In genomic region chr5:45105236-45105816, GRCm38 (mm10) we compare ENCODE assay signal across 17 mouse cellular contexts.
DNase-seq lines count a peak whose midpoint lies in the region; ATAC-seq and TF ChIP-seq lines count a peak whose summit lies in the region.
"Had no signal": no experiment of that assay in that cellular context is flagged by ENCODE, and none has a peak within 500 bp of the region (broad histone marks: within the 10 kb centered on the region; RNA-seq: fewer than 3 reads in every experiment).

No protein-coding gene starts in this region.

- no peaks in the 10 kb centered on the region for H3K36me3 ChIP-seq in forebrain, embryonic 13.5 days (ENCODE audit: poor library complexity, severe bottlenecking)
- H3K36me3 ChIP-seq in forebrain, embryonic 10.5 days (replicated peaks) = no peaks in the 10 kb centered on the region
- H3K36me3 ChIP-seq in midbrain, embryonic 15.5 days (replicated peaks) = no peaks in the 10 kb centered on the region
- H3K36me3 ChIP-seq in midbrain, embryonic 13.5 days = no peaks in the 10 kb centered on the region
- H3K36me3 ChIP-seq in forebrain, embryonic 15.5 days = no peaks in the 10 kb centered on the region
- no peaks in the 10 kb centered on the region for H3K36me3 ChIP-seq in neural tube, embryonic 14.5 days (ENCODE audit: control insufficient read depth, insufficient read depth, low read length)
- H3K36me3 ChIP-seq in intestine, postnatal 0 days (ENCODE audit: control insufficient read depth, insufficient read depth) = no peaks in the 10 kb centered on the region
- H3K36me3 ChIP-seq: G1E had no signal

- H3K9ac ChIP-seq in forebrain, embryonic 13.5 days = no peak overlapping the region
- H3K9ac ChIP-seq in midbrain, embryonic 15.5 days = peak overlapping the region; percentile 12; the same call in 1 of the 2 replicates
- no peak overlapping the region for H3K9ac ChIP-seq in midbrain, embryonic 13.5 days (replicated peaks)
- no peak overlapping the region for H3K9ac ChIP-seq in forebrain, embryonic 15.5 days (replicated peaks)
- no peak overlapping the region for H3K9ac ChIP-seq in neural tube, embryonic 14.5 days (replicated peaks; ENCODE audit: low read depth, low read length)
- no peak overlapping the region for H3K9ac ChIP-seq in intestine, postnatal 0 days (ENCODE audit: low read depth, low read length)
- H3K9ac ChIP-seq: liver, postnatal 0 days had no signal

- H3K4me2 ChIP-seq in forebrain, embryonic 13.5 days = no peak overlapping the region
- no peak overlapping the region for H3K4me2 ChIP-seq in midbrain, embryonic 15.5 days
- no peak overlapping the region for H3K4me2 ChIP-seq in midbrain, embryonic 13.5 days (replicated peaks)
- H3K4me2 ChIP-seq in forebrain, embryonic 15.5 days (replicated peaks) = no peak overlapping the region
- H3K4me2 ChIP-seq in neural tube, embryonic 14.5 days (ENCODE audit: low read depth, low read length) = no peak overlapping the region
- no peak overlapping the region for H3K4me2 ChIP-seq in intestine, postnatal 0 days (replicated peaks; ENCODE audit: low read depth)

- H3K27me3 ChIP-seq in forebrain, embryonic 13.5 days = no peaks in the 10 kb centered on the region
- H3K27me3 ChIP-seq in forebrain, embryonic 10.5 days (ENCODE audit: poor library complexity, severe bottlenecking) = no peaks in the 10 kb centered on the region
- no peaks in the 10 kb centered on the region for H3K27me3 ChIP-seq in midbrain, embryonic 15.5 days (replicated peaks)
- H3K27me3 ChIP-seq in midbrain, embryonic 13.5 days = no peaks in the 10 kb centered on the region
- no peaks in the 10 kb centered on the region for H3K27me3 ChIP-seq in forebrain, embryonic 15.5 days
- H3K27me3 ChIP-seq in neural tube, embryonic 14.5 days (ENCODE audit: control insufficient read depth, insufficient read depth, low read length) = no peaks in the 10 kb centered on the region
- H3K27me3 ChIP-seq in intestine, postnatal 0 days (replicated peaks; ENCODE audit: control insufficient read depth, insufficient read depth, low read length) = no peaks in the 10 kb centered on the region
- H3K27me3 ChIP-seq: megakaryocyte, embryonic 14.5 days had no signal

- TF ChIP-seq CTCF in intestine, postnatal 0 days (IDR thresholded peaks at IDR 0.05; ENCODE audit: low read depth) = no peak

- no peak for DNase-seq in forebrain, embryonic 10.5 days (ENCODE audit: extremely low spot score, low spot score)
- DNase-seq: adrenal gland, postnatal 14 days; cerebellum, adult 8-10 months; kidney, adult 11 months; kidney, postnatal 14 days; liver, postnatal 0 days; right cerebral cortex, adult 18-20 months had no signal

- no peak overlapping the region for H3K4me3 ChIP-seq in forebrain, embryonic 13.5 days
- H3K4me3 ChIP-seq in forebrain, embryonic 10.5 days = no peak overlapping the region
- H3K4me3 ChIP-seq in midbrain, embryonic 15.5 days = no peak overlapping the region
- no peak overlapping the region for H3K4me3 ChIP-seq in midbrain, embryonic 13.5 days (replicated peaks)
- no peak overlapping the region for H3K4me3 ChIP-seq in forebrain, embryonic 15.5 days
- no peak overlapping the region for H3K4me3 ChIP-seq in neural tube, embryonic 14.5 days (ENCODE audit: low read depth, low read length)
- H3K4me3 ChIP-seq in intestine, postnatal 0 days (ENCODE audit: low read depth, low read length) = no peak overlapping the region
- H3K4me3 ChIP-seq: megakaryocyte, embryonic 14.5 days had no signal

- peaks cover 36% of the 10 kb centered on the region for H3K4me1 ChIP-seq in forebrain, embryonic 13.5 days
- H3K4me1 ChIP-seq in forebrain, embryonic 10.5 days = peaks cover 9% of the 10 kb centered on the region
- H3K4me1 ChIP-seq in midbrain, embryonic 15.5 days = peaks cover 38% of the 10 kb centered on the region
- peaks cover 47% of the 10 kb centered on the region for H3K4me1 ChIP-seq in midbrain, embryonic 13.5 days (replicated peaks)
- peaks cover 41% of the 10 kb centered on the region for H3K4me1 ChIP-seq in forebrain, embryonic 15.5 days
- H3K4me1 ChIP-seq in neural tube, embryonic 14.5 days (ENCODE audit: control insufficient read depth, insufficient read depth, low read length) = peaks cover 4% of the 10 kb centered on the region; the same call in 1 of the 2 replicates
- H3K4me1 ChIP-seq in intestine, postnatal 0 days (replicated peaks; ENCODE audit: control insufficient read depth, insufficient read depth, low read length) = no peaks in the 10 kb centered on the region
- H3K4me1 ChIP-seq: megakaryocyte, embryonic 14.5 days had no signal

- no peaks in the 10 kb centered on the region for H3K9me3 ChIP-seq in forebrain, embryonic 13.5 days (replicated peaks)
- H3K9me3 ChIP-seq in forebrain, embryonic 10.5 days = no peaks in the 10 kb centered on the region
- no peaks in the 10 kb centered on the region for H3K9me3 ChIP-seq in midbrain, embryonic 15.5 days
- H3K9me3 ChIP-seq in midbrain, embryonic 13.5 days = no peaks in the 10 kb centered on the region
- no peaks in the 10 kb centered on the region for H3K9me3 ChIP-seq in forebrain, embryonic 15.5 days
- H3K9me3 ChIP-seq in neural tube, embryonic 14.5 days (ENCODE audit: control insufficient read depth, low read length) = no peaks in the 10 kb centered on the region
- no peaks in the 10 kb centered on the region for H3K9me3 ChIP-seq in intestine, postnatal 0 days (ENCODE audit: control insufficient read depth)
- H3K9me3 ChIP-seq: G1E had no signal

- H3K27ac ChIP-seq in forebrain, embryonic 13.5 days = no peak overlapping the region
- no peak overlapping the region for H3K27ac ChIP-seq in forebrain, embryonic 10.5 days
- H3K27ac ChIP-seq in midbrain, embryonic 15.5 days = peak overlapping the region; percentile 78
- no peak overlapping the region; the same call in 1 of the 2 replicates for H3K27ac ChIP-seq in midbrain, embryonic 13.5 days
- peak overlapping the region; percentile 35; the same call in 1 of the 2 replicates for H3K27ac ChIP-seq in forebrain, embryonic 15.5 days (replicated peaks)
- no peak overlapping the region for H3K27ac ChIP-seq in neural tube, embryonic 14.5 days (ENCODE audit: low read depth, low read length)
- no peak overlapping the region for H3K27ac ChIP-seq in intestine, postnatal 0 days (ENCODE audit: low read depth, low read length)
- H3K27ac ChIP-seq: stomach, postnatal 0 days had no signal

- peak; percentile 64 for ATAC-seq in forebrain, embryonic 13.5 days
- 0 out of 2 replicates have a peak, but pooled peaks have one; percentile 32 for ATAC-seq in midbrain, embryonic 15.5 days (replicated peaks)
- ATAC-seq in midbrain, embryonic 13.5 days = no peak
- peak; percentile 68 for ATAC-seq in forebrain, embryonic 15.5 days (replicated peaks)
- 0 out of 2 replicates have a peak, but pooled peaks have one; percentile 13 for ATAC-seq in neural tube, embryonic 14.5 days (ENCODE audit: low read depth)
- ATAC-seq in activated CD4-positive, CD25-positive, alpha-beta regulatory T cell, adult 4 months = no peak
- ATAC-seq in intestine, postnatal 0 days = no peak
- ATAC-seq: liver, postnatal 0 days had no signal

- 59% methylated on average over 9 of the region's 9 CpGs for WGBS in forebrain, embryonic 13.5 days
- 87% methylated on average over 9 of the region's 9 CpGs for WGBS in forebrain, embryonic 10.5 days
- WGBS in midbrain, embryonic 15.5 days = 55% methylated on average over 9 of the region's 9 CpGs
- 63% methylated on average over 9 of the region's 9 CpGs for WGBS in midbrain, embryonic 13.5 days
- 48% methylated on average over 9 of the region's 9 CpGs for WGBS in forebrain, embryonic 15.5 days
- 57% methylated on average over 9 of the region's 9 CpGs for WGBS in neural tube, embryonic 14.5 days
- WGBS in intestine, postnatal 0 days = 75% methylated on average over 9 of the region's 9 CpGs

Comparison
In these comparisons a context has a peak if more than half of its experiments do, and no peak if none do; other contexts are left out.
1. ATAC-seq: peak in forebrain, embryonic 13.5 days (single experiment), midbrain, embryonic 15.5 days (single experiment), forebrain, embryonic 15.5 days (single experiment) and neural tube, embryonic 14.5 days (single experiment); none in midbrain, embryonic 13.5 days (single experiment), activated CD4-positive, CD25-positive, alpha-beta regulatory T cell, adult 4 months (single experiment) and intestine, postnatal 0 days (single experiment).
2. H3K27ac ChIP-seq: peak in midbrain, embryonic 15.5 days (single experiment) and forebrain, embryonic 15.5 days (single experiment); none in forebrain, embryonic 13.5 days (single experiment), forebrain, embryonic 10.5 days (single experiment), midbrain, embryonic 13.5 days (single experiment), neural tube, embryonic 14.5 days (single experiment) and intestine, postnatal 0 days (single experiment).